Mouse (Mus musculus): Measurements from ENCODE around the gene B4galnt3.

DNA sequence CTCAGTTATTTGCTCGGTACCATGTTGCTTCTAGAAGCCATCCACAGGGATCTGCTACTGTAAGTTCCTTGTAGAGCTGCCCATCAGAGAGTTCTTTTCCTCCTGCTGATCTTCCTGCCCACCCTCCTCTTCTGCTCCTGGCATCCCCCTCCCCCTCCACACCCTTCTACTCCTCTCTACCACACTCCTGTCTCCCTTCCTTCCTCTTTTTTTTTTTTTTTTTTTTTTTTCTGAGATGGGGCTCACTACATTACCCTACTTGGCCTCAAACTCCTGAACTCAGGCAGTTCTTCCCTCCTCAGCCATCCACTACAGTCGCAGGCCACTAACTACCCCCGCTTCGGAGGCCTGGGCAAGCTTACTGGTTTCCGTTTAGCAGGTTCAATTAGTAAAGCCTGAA, 18.1 kb upstream of the B4galnt3 start:
- no peak for TF ChIP-seq CTCF (IDR thresholded peaks at IDR 0.05; ENCODE audit: low read depth, low read length)
- no peak for TF ChIP-seq POLR2A (IDR thresholded peaks at IDR 0.05; ENCODE audit: borderline replicate concordance, low read depth, low read length)
